Mouse (Mus musculus) liver, embryonic 14.5 days (tissue): Measurements from ENCODE around the gene Rasgrp3. TPM values are rescaled to one million over a fixed set of nuclear protein-coding genes. Genes with fewer than 3 reads are reported as not detected.

Experiments
- ATAC-seq: fragments of 200-750 bp; cut with Nextera tagmentation; 2 replicates; pipeline ENCODE4 v1.8.0; 2017; ENCODE audit warnings: moderate number of reproducible peaks, mild to moderate bottlenecking, moderate library complexity; ENCODE audit not compliant: insufficient read depth
- DNase-seq, 3 experiments: peaks; one replicate each; pipeline ENCODE4 v3.0.0-alpha.2; 2012 to 2013; ENCODE audit warnings: low read depth in 3 of 3, low spot score in 3 of 3
- H3K27ac ChIP-seq: fragments of 300-500 bp; sonication (generic); 2 replicates; pipeline ENCODE4 v1.5.1; 2014; ENCODE audit warnings: moderate library complexity, mild to moderate bottlenecking, control low read depth, inconsistent platforms
- H3K27me3 ChIP-seq: fragments of 300-500 bp; sonication (generic); 2 replicates; pipeline ENCODE4 v1.6.1; 2014; ENCODE audit warnings: mild to moderate bottlenecking, low read length, moderate library complexity; ENCODE audit not compliant: control insufficient read depth, insufficient read depth
- H3K36me3 ChIP-seq: fragments of 300-500 bp; sonication (generic); replicated peaks from 2 replicates; pipeline ENCODE4 v1.6.1; 2014; ENCODE audit warnings: low read depth; ENCODE audit not compliant: control insufficient read depth, insufficient read depth
- H3K4me1 ChIP-seq, 2 experiments: fragments of 200-500 bp in 1 of 2; fragments of 300-500 bp in 1 of 2; sonication (generic) in 1 of 2; replicated peaks; 2 replicates each; pipeline ENCODE4 v1.6.1; 2012 to 2014; ENCODE audit warnings: antibody characterized with exemption in 1 of 2, inconsistent platforms in 1 of 2, low read length in 1 of 2; ENCODE audit not compliant: control insufficient read depth in 2 of 2, insufficient read depth in 2 of 2
- H3K4me2 ChIP-seq: fragments of 300-500 bp; sonication (generic); 2 replicates; pipeline ENCODE4 v1.6.1; 2014; ENCODE audit warnings: low read depth, mild to moderate bottlenecking, control low read depth, moderate library complexity
- H3K4me3 ChIP-seq, 2 experiments: fragments of 200-500 bp in 1 of 2; fragments of 300-500 bp in 1 of 2; sonication (generic) in 1 of 2; 2 replicates each; pipeline ENCODE4 v1.5.1; 2012 to 2014; ENCODE audit warnings: low read depth in 2 of 2, low read length in 2 of 2, mild to moderate bottlenecking in 2 of 2, control low read depth in 1 of 2, inconsistent platforms in 1 of 2, moderate library complexity in 1 of 2; ENCODE audit not compliant: insufficient read depth in 1 of 2
- H3K9ac ChIP-seq: fragments of 300-500 bp; sonication (generic); replicated peaks from 2 replicates; pipeline ENCODE4 v1.6.1; 2014; ENCODE audit warnings: mild to moderate bottlenecking, control low read depth, moderate library complexity
- H3K9me3 ChIP-seq: fragments of 300-500 bp; sonication (generic); 2 replicates; pipeline ENCODE4 v1.6.1; 2016; ENCODE audit warnings: low read length, mixed read lengths; ENCODE audit not compliant: control insufficient read depth
- CTCF ChIP-seq: IDR thresholded peaks from 2 replicates; pipeline ENCODE4 v1.5.1; 2016; ENCODE audit warnings: antibody characterized with exemption, low read depth, control low read depth
- EP300 ChIP-seq: IDR thresholded peaks from 2 replicates; pipeline ENCODE4 v1.6.1; 2016; ENCODE audit warnings: antibody characterized with exemption, low read depth
- WGBS: fragments of 180-500 bp; shearing (Covaris S2); extraction: QIAGEN DNeasy Blood & Tissue Kit; methylation state at CpG from one replicate; pipeline ENCODE4 v1.1.7; 2014; ENCODE audit not compliant: insufficient replicate concordance; 5-methylcytosine and 5-hydroxymethylcytosine counted together
- polyA plus RNA-seq, 2 experiments: library from polyadenylated mRNA; depleted of rRNA in 1 of 2; stranded (reverse) in 1 of 2; unstranded in 1 of 2; fragments of >200 nt; fragmentation: Nextera tagmentation in 1 of 2; extraction: Ambion mirVana in 1 of 2; gene quantifications; 2 replicates each; pipeline versions ENCODE4 v1.2.1 to v1.2.3; 2012 to 2014

Gene Rasgrp3
- polyA plus RNA-seq, 2 experiments, result 2.0 to 2.9 TPM

- Histone ChIP-seq H3K9me3 (no peaks in the 10 kb centered on the region), H3K36me3 (no peaks in the 10 kb centered on the region), H3K9ac (no peak overlapping the region), H3K27me3 (peaks cover 3% of the 10 kb centered on the region; the same call in 1 of the 2 replicates), H3K4me3 (no peak overlapping the region; a peak in 1 of 4 replicates), H3K4me1 (peaks cover 0 to 4% of the 10 kb centered on the region in 2 experiments; a peak in 2 of 4 replicates), H3K4me2 (no peak overlapping the region), H3K27ac (no peak overlapping the region)
- 22% methylated on average over 11 of the region's 11 CpGs for WGBS
- ATAC-seq (no peak), DNase-seq (no peak)
- TF ChIP-seq EP300 (no peak), CTCF (no peak)
Observed at GRCm38 (mm10) chr17:75437239-75437750, 1.6 kb downstream of the Rasgrp3 start.

DNA sequence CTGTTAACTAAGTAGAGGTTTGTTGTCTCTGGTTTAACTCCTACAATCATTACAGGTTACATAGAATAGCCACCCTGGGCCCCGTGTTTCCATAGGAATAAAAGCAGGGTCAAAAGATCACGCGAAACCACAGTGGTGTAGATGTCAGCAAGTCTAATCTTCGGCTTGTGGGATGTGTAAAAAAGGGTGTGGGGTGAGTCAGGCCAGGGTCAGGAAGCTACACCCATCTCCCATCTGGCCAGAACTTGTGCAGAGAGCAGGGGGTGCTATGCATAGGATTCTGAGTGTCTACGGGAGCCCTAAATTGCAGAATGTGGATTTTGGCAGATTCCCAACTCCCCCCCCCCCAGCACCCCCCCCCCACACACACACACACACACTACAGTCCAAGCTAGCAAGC lies 2.5 kb downstream of the Rasgrp3 start:
- ATAC-seq (no peak), DNase-seq (no peak)
- Histone ChIP-seq H3K9me3 (no peaks in the 10 kb centered on the region), H3K4me2 (no peak overlapping the region), H3K27me3 (peaks cover 3% of the 10 kb centered on the region; the same call in 1 of the 2 replicates), H3K4me1 (peaks cover 0 to 4% of the 10 kb centered on the region in 2 experiments; a peak in 2 of 4 replicates), H3K4me3 (no peak overlapping the region), H3K27ac (no peak overlapping the region), H3K9ac (no peak overlapping the region), H3K36me3 (no peaks in the 10 kb centered on the region)
- WGBS, result 20% methylated on average over 5 of the region's 5 CpGs
- TF ChIP-seq CTCF (no peak), EP300 (no peak)

DNA sequence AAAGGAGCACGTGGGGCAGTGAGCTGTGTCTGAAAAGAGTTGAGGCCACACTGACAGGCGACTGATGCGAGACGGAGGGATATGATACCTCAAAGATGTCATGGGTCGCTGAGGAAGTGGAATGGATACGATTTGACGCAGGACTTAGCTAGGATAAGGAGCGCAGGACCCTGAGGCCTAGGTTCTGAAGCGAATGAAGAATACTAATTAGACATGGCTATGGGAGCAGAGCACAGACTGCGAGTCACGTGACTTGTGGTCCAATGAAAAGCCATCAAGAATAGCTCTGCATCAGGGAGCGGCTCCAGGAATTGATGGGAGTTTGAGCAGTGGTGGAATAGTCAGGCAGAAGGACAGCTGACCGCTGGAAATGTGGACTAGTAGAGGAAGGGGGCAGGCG lies 3.4 kb downstream of the Rasgrp3 start:
- no peak overlapping the region for H3K27ac ChIP-seq
- H3K4me2 ChIP-seq, result no peak overlapping the region
- no peak overlapping the region for H3K4me3 ChIP-seq
- no peak for DNase-seq
- 66% methylated on average over 14 of the region's 14 CpGs for whole genome bisulfite sequencing
- ATAC-seq, result no peak
- H3K4me1 ChIP-seq, result peaks cover 0 to 4% of the 10 kb centered on the region in 2 experiments; a peak in 2 of 4 replicates
- H3K9ac ChIP-seq, result no peak overlapping the region
- H3K9me3 ChIP-seq, result no peaks in the 10 kb centered on the region
- peaks cover 3% of the 10 kb centered on the region; the same call in 1 of the 2 replicates for H3K27me3 ChIP-seq
- H3K36me3 ChIP-seq, result no peaks in the 10 kb centered on the region
- no peak for TF ChIP-seq EP300
- TF ChIP-seq CTCF, result no peak

- Histone ChIP-seq H3K9ac (no peak overlapping the region), H3K4me2 (no peak overlapping the region), H3K4me3 (no peak overlapping the region), H3K36me3 (no peaks in the 10 kb centered on the region), H3K9me3 (no peaks in the 10 kb centered on the region), H3K27ac (no peak overlapping the region), H3K27me3 (peaks cover 3% of the 10 kb centered on the region; the same call in 1 of the 2 replicates), H3K4me1 (peaks cover 0 to 2% of the 10 kb centered on the region in 2 experiments; a peak in 2 of 4 replicates)
- DNase-seq, result no peak
- 31% methylated on average over 7 of the region's 7 CpGs for WGBS
- ATAC-seq, result no peak
- TF ChIP-seq CTCF, result no peak
- no peak for TF ChIP-seq EP300
Observed at GRCm38 (mm10) chr17:75440619-75441018, 4.9 kb downstream of the Rasgrp3 start.

DNA sequence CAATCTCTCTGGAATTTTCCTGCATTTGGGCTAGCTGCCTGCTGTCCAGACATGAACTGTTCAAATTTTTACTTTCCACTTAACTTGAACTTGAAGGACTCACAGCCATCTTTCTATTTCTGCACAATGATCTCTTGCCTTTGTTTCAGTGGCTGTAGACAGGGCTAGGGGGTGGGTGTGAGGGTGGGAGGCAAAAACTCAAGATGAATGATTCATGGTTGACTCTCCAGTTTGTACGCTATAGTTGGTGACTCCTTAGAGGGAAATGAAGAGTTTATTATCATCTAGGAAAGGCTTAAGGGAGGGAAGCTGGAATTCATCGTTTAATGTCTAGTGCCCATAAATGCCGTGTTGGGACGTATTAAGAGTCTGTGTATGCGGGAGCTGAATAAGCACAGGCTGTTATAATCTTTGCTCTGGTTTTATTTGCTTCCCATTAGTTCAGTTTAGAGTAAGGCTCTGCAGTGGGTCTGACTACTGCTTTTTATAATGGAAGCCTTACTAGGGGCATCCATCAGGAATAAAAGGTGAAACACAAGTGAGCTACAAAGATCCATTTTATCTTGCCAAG lies 5.6 kb downstream of the Rasgrp3 start:
- TF ChIP-seq EP300 (no peak), CTCF (no peak)
- no peaks in the 10 kb centered on the region for H3K9me3 ChIP-seq
- DNase-seq (no peak), ATAC-seq (no peak)
- 61% methylated on average over 5 of the region's 5 CpGs for WGBS
- no peaks in the 10 kb centered on the region; the same call in 1 of the 2 replicates for H3K27me3 ChIP-seq
- H3K4me1 ChIP-seq, result no peaks in the 10 kb centered on the region; a peak in 1 of 4 replicates
- no peak overlapping the region for H3K9ac ChIP-seq
- no peak overlapping the region for H3K4me3 ChIP-seq
- H3K4me2 ChIP-seq, result no peak overlapping the region
- H3K27ac ChIP-seq, result no peak overlapping the region
- H3K36me3 ChIP-seq, result no peaks in the 10 kb centered on the region
